Mouse (Mus musculus) embryonic facial prominence, embryonic 12.5 days (tissue): ENCODE results near the gene Prdx5. TPM values are rescaled to one million over a fixed set of nuclear protein-coding genes. Genes with fewer than 3 reads are reported as not detected.

ENCODE experiments used
- ATAC-seq: fragments of 200-750 bp; cut with Nextera tagmentation; 2 replicates; pipeline ENCODE4 v1.8.0; 2017; ENCODE audit not compliant: insufficient number of reproducible peaks, insufficient read depth, low FRiP score, low TSS enrichment
- H3K27ac ChIP-seq: fragments of 300-500 bp; sonication (generic); 2 replicates; pipeline ENCODE4 v1.5.1; 2016; ENCODE audit warnings: mild to moderate bottlenecking
- H3K27me3 ChIP-seq: fragments of 300-500 bp; sonication (generic); 2 replicates; pipeline ENCODE4 v1.6.1; 2016; ENCODE audit warnings: mild to moderate bottlenecking, moderate library complexity
- H3K36me3 ChIP-seq: fragments of 300-500 bp; sonication (generic); 2 replicates; pipeline ENCODE4 v1.6.1; 2016; ENCODE audit warnings: mild to moderate bottlenecking
- H3K4me1 ChIP-seq: fragments of 300-500 bp; sonication (generic); 2 replicates; pipeline ENCODE4 v1.6.1; 2016
- H3K4me2 ChIP-seq: fragments of 300-500 bp; sonication (generic); replicated peaks from 2 replicates; pipeline ENCODE4 v1.6.1; 2016; ENCODE audit warnings: mild to moderate bottlenecking, moderate library complexity
- H3K4me3 ChIP-seq: fragments of 300-500 bp; sonication (generic); 2 replicates; pipeline ENCODE4 v1.5.1; 2016; ENCODE audit warnings: mild to moderate bottlenecking
- H3K9ac ChIP-seq: fragments of 300-500 bp; sonication (generic); 2 replicates; pipeline ENCODE4 v1.6.1; 2016; ENCODE audit warnings: mild to moderate bottlenecking, moderate library complexity
- H3K9me3 ChIP-seq: fragments of 300-500 bp; sonication (generic); 2 replicates; pipeline ENCODE4 v1.6.1; 2016; ENCODE audit warnings: mild to moderate bottlenecking, moderate library complexity
- WGBS: fragments of 180-500 bp; shearing (Covaris S2); methylation state at CpG from one replicate; pipeline ENCODE4 v1.1.7; 2016; 5-methylcytosine and 5-hydroxymethylcytosine counted together
- polyA plus RNA-seq: library from polyadenylated mRNA; unstranded; fragments of >200 nt; fragmentation: Nextera tagmentation; extraction: Ambion mirVana; gene quantifications from 2 replicates; pipeline ENCODE4 v1.2.1, GENCODE M21; 2016

Prdx5 gene
- polyA plus RNA-seq, 1 experiment from 2014 or later, result 192 TPM

- H3K27ac ChIP-seq, result no peak overlapping the region
- H3K4me1 ChIP-seq, result peaks cover 17% of the 10 kb centered on the region
- no peak overlapping the region for H3K4me2 ChIP-seq
- WGBS, result 52% methylated on average over 4 of the region's 4 CpGs
- no peak overlapping the region for H3K4me3 ChIP-seq
- peaks cover 11% of the 10 kb centered on the region for H3K36me3 ChIP-seq
- no peak overlapping the region for H3K9ac ChIP-seq
- no peaks in the 10 kb centered on the region for H3K27me3 ChIP-seq
- no peaks in the 10 kb centered on the region for H3K9me3 ChIP-seq
- no peak for ATAC-seq
Observed at GRCm38 (mm10) chr19:6947742-6948141, 37.8 kb upstream of the Prdx5 start.

GRCm38 (mm10) chr19:6943709-6944108 lies 33.8 kb upstream of the Prdx5 start:
- peaks cover 16% of the 10 kb centered on the region for H3K4me1 ChIP-seq
- H3K27ac ChIP-seq, result no peak overlapping the region
- no peak overlapping the region for H3K4me2 ChIP-seq
- no peaks in the 10 kb centered on the region for H3K27me3 ChIP-seq
- ATAC-seq, result no peak
- no peaks in the 10 kb centered on the region for H3K9me3 ChIP-seq
- WGBS, result 96% methylated on average over 6 of the region's 6 CpGs
- H3K36me3 ChIP-seq, result peaks cover 11% of the 10 kb centered on the region
- no peak overlapping the region for H3K4me3 ChIP-seq
- no peak overlapping the region for H3K9ac ChIP-seq

- Histone ChIP-seq H3K9ac (peak overlapping the region; percentile 88), H3K4me2 (peak overlapping the region; percentile 95), H3K4me1 (peaks cover 16% of the 10 kb centered on the region), H3K27me3 (no peaks in the 10 kb centered on the region), H3K9me3 (no peaks in the 10 kb centered on the region), H3K27ac (peak overlapping the region; percentile 89), H3K4me3 (peak overlapping the region; percentile 69), H3K36me3 (peaks cover 8% of the 10 kb centered on the region; the same call in 1 of the 2 replicates)
- WGBS, result 30% methylated on average over 5 of the region's 5 CpGs
- ATAC-seq, result no peak
Observed at GRCm38 (mm10) chr19:6942764-6943163, 32.9 kb upstream of the Prdx5 start.

- peak within 1 kb of the TSS; percentile 69 for H3K4me3 ChIP-seq
- peak within 1 kb of the TSS; percentile 89 for H3K27ac ChIP-seq
- peaks cover 8% of the 10 kb centered on the region; the same call in 1 of the 2 replicates for H3K36me3 ChIP-seq
- H3K4me1 ChIP-seq, result peaks cover 16% of the 10 kb centered on the region
- peak within 1 kb of the TSS; percentile 88 for H3K9ac ChIP-seq
- ATAC-seq, result peak; percentile 85
- WGBS, result under 1% methylated on average over 27 of the region's 27 CpGs
- H3K27me3 ChIP-seq, result no peaks in the 10 kb centered on the region
- H3K4me2 ChIP-seq, result peak within 1 kb of the TSS; percentile 95
- no peaks in the 10 kb centered on the region for H3K9me3 ChIP-seq
Observed at GRCm38 (mm10) chr19:6942249-6942691, 32.4 kb upstream of the Prdx5 start, which contains the start of gene Gpr137. Gene Gpr137 (minus strand): TSS chr19:6942480.

GRCm38 (mm10) chr19:6941372-6942248 lies 31.7 kb upstream of the Prdx5 start, which contains the start of gene Bad:
Gene Bad (plus strand): TSS chr19:6941861.
- ATAC-seq, result peak; percentile 75
- Histone ChIP-seq H3K4me3 (peak within 1 kb of the TSS; percentile 69), H3K36me3 (peaks cover 8% of the 10 kb centered on the region; the same call in 1 of the 2 replicates), H3K27me3 (no peaks in the 10 kb centered on the region), H3K9ac (peak within 1 kb of the TSS; percentile 88), H3K27ac (peak within 1 kb of the TSS; percentile 89), H3K9me3 (no peaks in the 10 kb centered on the region), H3K4me1 (peaks cover 16% of the 10 kb centered on the region), H3K4me2 (peak within 1 kb of the TSS; percentile 95)
- WGBS, result under 1% methylated on average over 83 of the region's 83 CpGs

- Histone ChIP-seq H3K4me3 (peak overlapping the region; percentile 69), H3K27me3 (peaks cover 7% of the 10 kb centered on the region), H3K4me1 (peaks cover 16% of the 10 kb centered on the region), H3K4me2 (peak overlapping the region; percentile 95), H3K36me3 (peaks cover 2% of the 10 kb centered on the region; the same call in 1 of the 2 replicates), H3K27ac (no peak overlapping the region), H3K9ac (peak overlapping the region; percentile 88), H3K9me3 (no peaks in the 10 kb centered on the region)
- 22% methylated on average over 27 of the region's 29 CpGs for WGBS
- no peak; the same call in 1 of the 2 replicates for ATAC-seq
Observed at GRCm38 (mm10) chr19:6940396-6941351, 30.8 kb upstream of the Prdx5 start.

- Histone ChIP-seq H3K9ac (peak overlapping the region; percentile 24; the same call in 1 of the 2 replicates), H3K9me3 (no peaks in the 10 kb centered on the region), H3K36me3 (no peaks in the 10 kb centered on the region), H3K27ac (no peak overlapping the region), H3K4me2 (no peak overlapping the region), H3K4me1 (peaks cover 16% of the 10 kb centered on the region), H3K4me3 (no peak overlapping the region), H3K27me3 (peaks cover 19% of the 10 kb centered on the region)
- 89% methylated on average over 20 of the region's 20 CpGs for WGBS
- ATAC-seq, result no peak
Observed at GRCm38 (mm10) chr19:6939106-6940002, 29.4 kb upstream of the Prdx5 start.

- no peaks in the 10 kb centered on the region for H3K36me3 ChIP-seq
- WGBS, result 76% methylated on average over 16 of the region's 16 CpGs
- no peaks in the 10 kb centered on the region for H3K9me3 ChIP-seq
- H3K27ac ChIP-seq, result no peak overlapping the region
- H3K4me1 ChIP-seq, result peaks cover 21% of the 10 kb centered on the region
- H3K4me2 ChIP-seq, result no peak overlapping the region
- no peak overlapping the region for H3K4me3 ChIP-seq
- no peak overlapping the region for H3K9ac ChIP-seq
- peaks cover 35% of the 10 kb centered on the region for H3K27me3 ChIP-seq
- ATAC-seq, result no peak
Observed at GRCm38 (mm10) chr19:6937541-6938465, 27.9 kb upstream of the Prdx5 start.

- no peak for ATAC-seq
- no peak overlapping the region for H3K4me3 ChIP-seq
- no peak overlapping the region for H3K27ac ChIP-seq
- H3K36me3 ChIP-seq, result no peaks in the 10 kb centered on the region
- H3K4me2 ChIP-seq, result no peak overlapping the region
- H3K9me3 ChIP-seq, result no peaks in the 10 kb centered on the region
- peaks cover 18% of the 10 kb centered on the region for H3K4me1 ChIP-seq
- 22% methylated on average over 3 of the region's 3 CpGs for WGBS
- peaks cover 50% of the 10 kb centered on the region for H3K27me3 ChIP-seq
- H3K9ac ChIP-seq, result no peak overlapping the region
Observed at GRCm38 (mm10) chr19:6936299-6936698, 26.4 kb upstream of the Prdx5 start.
